Mouse (Mus musculus) liver, postnatal 0 days (tissue): ENCODE measurements at regions not wholly inside any gene's neighbourhood (a gene's known extent, or its start where the extent isn't known, plus 50 kb on each side); places are given as distances from the start of the nearest gene placed in this dataset.

ENCODE experiments used
- ATAC-seq: fragments of 200-750 bp; cut with Nextera tagmentation; 2 replicates; pipeline ENCODE4 v1.8.0; 2017; ENCODE audit warnings: mild to moderate bottlenecking, moderate library complexity
- DNase-seq: peaks from one replicate; pipeline ENCODE4 v3.0.0-alpha.2; 2016
- H3K27ac ChIP-seq: fragments of 300-500 bp; sonication (generic); 2 replicates; pipeline ENCODE4 v1.5.1; 2014; ENCODE audit warnings: antibody characterized with exemption, moderate library complexity, mild to moderate bottlenecking, low read depth
- H3K27me3 ChIP-seq: fragments of 300-500 bp; sonication (generic); 2 replicates; pipeline ENCODE4 v1.6.1; 2014; ENCODE audit warnings: low read length, control low read depth, mixed read lengths; ENCODE audit not compliant: insufficient read depth
- H3K36me3 ChIP-seq: fragments of 300-500 bp; sonication (generic); replicated peaks from 2 replicates; pipeline ENCODE4 v1.6.1; 2014; ENCODE audit warnings: mild to moderate bottlenecking, control low read depth, low read length, moderate library complexity, mixed read lengths; ENCODE audit not compliant: insufficient read depth
- H3K4me1 ChIP-seq: fragments of 300-500 bp; sonication (generic); 2 replicates; pipeline ENCODE4 v1.6.1; 2014; ENCODE audit warnings: antibody characterized with exemption, mild to moderate bottlenecking, control low read depth; ENCODE audit not compliant: insufficient read depth
- H3K4me2 ChIP-seq: fragments of 300-500 bp; sonication (generic); 2 replicates; pipeline ENCODE4 v1.6.1; 2014; ENCODE audit warnings: low read depth, mild to moderate bottlenecking, low read length, moderate library complexity, mixed read lengths
- H3K4me3 ChIP-seq: fragments of 300-500 bp; sonication (generic); 2 replicates; pipeline ENCODE4 v1.5.1; 2014; ENCODE audit warnings: low read depth, low read length
- H3K9ac ChIP-seq: fragments of 300-500 bp; sonication (generic); replicated peaks from 2 replicates; pipeline ENCODE4 v1.6.1; 2014; ENCODE audit warnings: mild to moderate bottlenecking, moderate library complexity
- H3K9me3 ChIP-seq: fragments of 300-500 bp; sonication (generic); 2 replicates; pipeline ENCODE4 v1.6.1; 2016; ENCODE audit warnings: mild to moderate bottlenecking, control low read depth, low read length, mixed read lengths
- CTCF ChIP-seq: sonication (generic); IDR thresholded peaks from 2 replicates; pipeline ENCODE4 v1.5.1; 2016; ENCODE audit warnings: antibody characterized with exemption, low read depth
- EP300 ChIP-seq: IDR thresholded peaks from 2 replicates; pipeline ENCODE4 v1.6.1; 2016; ENCODE audit warnings: antibody characterized with exemption, low read depth, mild to moderate bottlenecking
- WGBS: fragments of 180-500 bp; shearing (Covaris S2); extraction: QIAGEN DNeasy Blood & Tissue Kit; methylation state at CpG from one replicate; pipeline ENCODE4 v1.1.7; 2014; ENCODE audit not compliant: insufficient replicate concordance; 5-methylcytosine and 5-hydroxymethylcytosine counted together

- TF ChIP-seq CTCF (no peak), EP300 (no peak)
- WGBS = 51% methylated on average over 7 of the region's 7 CpGs
These were observed 622.0 kb downstream of the Sqor start for GRCm38 (mm10) chr2:123386773-123387604.

GRCm38 (mm10) chr2:123390981-123391380 lies 625.9 kb downstream of the Sqor start:
- WGBS = 87% methylated on average over 1 of the region's 1 CpGs

More at GRCm38 (mm10) chr2:123386773-123387604, 622.0 kb downstream of the Sqor start:
- H3K36me3 ChIP-seq = no peaks in the 10 kb centered on the region
- no peaks in the 10 kb centered on the region for H3K4me1 ChIP-seq
- no peak overlapping the region for H3K4me2 ChIP-seq
- DNase-seq (no peak), ATAC-seq (no peak)
- H3K27ac ChIP-seq = no peak overlapping the region
- H3K9me3 ChIP-seq = no peaks in the 10 kb centered on the region
- H3K9ac ChIP-seq = no peak overlapping the region
- no peak overlapping the region for H3K4me3 ChIP-seq
- H3K27me3 ChIP-seq = no peaks in the 10 kb centered on the region

GRCm38 (mm10) chr2:123394296-123394695 lies 629.3 kb downstream of the Sqor start:
- H3K27ac ChIP-seq = no peak overlapping the region
- TF ChIP-seq EP300 = no peak
- TF ChIP-seq CTCF = no peak
- no peak overlapping the region for H3K4me2 ChIP-seq
- 82% methylated on average over 3 of the region's 3 CpGs for WGBS
- DNase-seq = no peak
- no peaks in the 10 kb centered on the region for H3K27me3 ChIP-seq
- no peak overlapping the region for H3K4me3 ChIP-seq
- H3K36me3 ChIP-seq = no peaks in the 10 kb centered on the region
- no peaks in the 10 kb centered on the region for H3K4me1 ChIP-seq
- no peak overlapping the region for H3K9ac ChIP-seq
- ATAC-seq = no peak
- H3K9me3 ChIP-seq = no peaks in the 10 kb centered on the region

More at GRCm38 (mm10) chr2:123390981-123391380, 625.9 kb downstream of the Sqor start:
- Histone ChIP-seq H3K9ac (no peak overlapping the region), H3K4me1 (no peaks in the 10 kb centered on the region), H3K36me3 (no peaks in the 10 kb centered on the region), H3K27ac (no peak overlapping the region), H3K4me3 (no peak overlapping the region), H3K27me3 (no peaks in the 10 kb centered on the region), H3K4me2 (no peak overlapping the region), H3K9me3 (no peaks in the 10 kb centered on the region)
- ATAC-seq (no peak), DNase-seq (no peak)
- TF ChIP-seq EP300 (no peak), CTCF (no peak)

GRCm38 (mm10) chr2:123397551-123397950 lies 632.5 kb downstream of the Sqor start:
- ATAC-seq = no peak
- Histone ChIP-seq H3K4me1 (no peaks in the 10 kb centered on the region), H3K27me3 (no peaks in the 10 kb centered on the region), H3K9me3 (no peaks in the 10 kb centered on the region), H3K9ac (no peak overlapping the region), H3K4me3 (no peak overlapping the region), H3K4me2 (no peak overlapping the region), H3K27ac (no peak overlapping the region), H3K36me3 (no peaks in the 10 kb centered on the region)
- 53% methylated on average over 1 of the region's 1 CpGs for WGBS
- no peak for DNase-seq
- no peak for TF ChIP-seq EP300
- no peak for TF ChIP-seq CTCF

GRCm38 (mm10) chr2:123401064-123401463 lies 636.0 kb downstream of the Sqor start:
- Histone ChIP-seq H3K4me2 (no peak overlapping the region), H3K4me1 (no peaks in the 10 kb centered on the region), H3K36me3 (no peaks in the 10 kb centered on the region), H3K9ac (no peak overlapping the region), H3K4me3 (no peak overlapping the region), H3K27me3 (no peaks in the 10 kb centered on the region), H3K9me3 (no peaks in the 10 kb centered on the region), H3K27ac (no peak overlapping the region)
- ATAC-seq = no peak
- no peak for TF ChIP-seq CTCF
- TF ChIP-seq EP300 = no peak
- DNase-seq = no peak

GRCm38 (mm10) chr2:123409075-123409474 lies 644.0 kb downstream of the Sqor start:
- ATAC-seq = no peak
- no peaks in the 10 kb centered on the region for H3K27me3 ChIP-seq
- H3K36me3 ChIP-seq = no peaks in the 10 kb centered on the region
- WGBS = 54% methylated on average over 3 of the region's 3 CpGs
- TF ChIP-seq EP300 = no peak
- TF ChIP-seq CTCF = no peak
- no peak overlapping the region for H3K9ac ChIP-seq
- no peaks in the 10 kb centered on the region for H3K4me1 ChIP-seq
- no peaks in the 10 kb centered on the region for H3K9me3 ChIP-seq
- no peak for DNase-seq
- no peak overlapping the region for H3K4me3 ChIP-seq
- H3K27ac ChIP-seq = no peak overlapping the region
- H3K4me2 ChIP-seq = no peak overlapping the region
